Mouse (Mus musculus) adrenal gland, adult (tissue): ENCODE measurements around the gene Spta1.

Source experiments
- DNase-seq, 2 experiments: peaks; one replicate each; pipeline ENCODE4 v3.0.0; 2022 to 2023; ENCODE audit warnings: low spot score in 1 of 2; ENCODE audit not compliant: inconsistent age in 2 of 2

Gene Spta1

GRCm38 (mm10) chr1:174250376-174250775, 77.8 kb downstream of the Spta1 start:
- no peak for DNase-seq

- no peak for DNase-seq
These were observed 79.4 kb downstream of the Spta1 start, which contains the start of gene Olfr419 for GRCm38 (mm10) chr1:174251961-174252360. TSS of gene Olfr419 (minus strand) at chr1:174252061.

- no peak for DNase-seq
These were observed 95.2 kb downstream of the Spta1 start for GRCm38 (mm10) chr1:174267816-174268215.

- DNase-seq: no peak
These were observed 96.6 kb downstream of the Spta1 start for GRCm38 (mm10) chr1:174269162-174269561.

- DNase-seq: no peak
These were observed 98.1 kb downstream of the Spta1 start for GRCm38 (mm10) chr1:174270643-174271042.
